Mouse (Mus musculus): ENCODE measurements around the gene Hip1r.

Gene Hip1r

GRCm38 (mm10) chr5:123973299-123974178, at the start of gene Hip1r:
TSS of gene Hip1r (plus strand) at chr5:123973628.
- in situ Hi-C loops (cut with MboI, MseI), result no loop called here

DNA sequence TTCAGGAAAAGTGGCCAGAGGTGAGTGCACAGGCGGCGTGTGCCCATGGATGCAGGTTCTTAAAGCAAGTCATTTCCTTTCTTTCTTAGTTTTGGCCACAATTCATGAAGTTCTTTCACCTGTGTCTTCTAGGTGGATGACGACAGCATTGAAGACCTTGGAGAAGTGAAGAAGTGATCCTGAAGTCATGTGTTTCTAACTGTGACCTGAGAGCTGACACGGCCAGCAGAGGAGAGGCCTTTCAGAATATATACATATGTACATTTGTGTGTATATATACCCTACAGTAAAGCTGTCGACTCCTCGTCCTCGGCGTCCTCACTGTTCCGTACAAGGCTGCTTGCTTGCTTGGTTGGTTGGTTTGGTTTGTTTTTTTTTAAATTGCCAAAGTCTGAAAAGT, 46.3 kb upstream of the Hip1r start, which contains the start of gene Gm43518:
Gene Gm43518, plus strand, starts transcription at position 301 of the 400 bp plus-strand sequence.
- in situ Hi-C loops (cut with MboI, MseI), result no loop called here

DNA sequence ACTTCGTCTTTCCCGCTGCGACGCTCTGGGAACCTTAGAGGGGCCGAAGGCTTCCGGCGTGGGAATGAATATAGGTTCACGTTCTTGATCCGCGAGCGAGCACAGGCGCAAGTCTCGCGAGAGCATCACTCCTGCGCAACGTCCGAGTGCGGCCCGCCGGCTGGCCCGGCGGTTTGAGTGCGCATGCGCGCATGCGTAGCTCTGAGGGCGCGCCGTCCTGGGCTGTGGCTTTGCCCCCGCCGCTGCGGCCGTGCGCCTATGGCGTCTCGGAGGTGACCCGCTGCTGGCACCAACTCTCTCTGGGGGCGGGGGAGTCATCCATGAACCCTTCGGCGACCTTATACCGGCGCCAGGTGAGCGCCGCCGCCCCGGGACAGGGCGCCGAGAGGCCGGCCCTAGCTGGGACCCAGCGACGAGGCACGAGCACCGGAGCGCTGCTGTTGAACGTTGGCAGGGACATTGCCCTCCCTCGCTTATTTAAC, 42.9 kb upstream of the Hip1r start, which contains the start of gene Ccdc62:
Gene Ccdc62, plus strand, starts transcription at position 172 of the 482 bp plus-strand sequence.
- in situ Hi-C loops (cut with MboI, MseI), result no loop called here

- in situ Hi-C loops (cut with MboI, MseI), result no loop called here
Observed at GRCm38 (mm10) chr5:123931131-123931530, 42.3 kb upstream of the Hip1r start.

- in situ Hi-C loops (cut with MboI, MseI), result no loop called here
Observed at GRCm38 (mm10) chr5:123932927-123933326, 40.5 kb upstream of the Hip1r start.

- in situ Hi-C loops (cut with MboI, MseI), result no loop called here
Observed at GRCm38 (mm10) chr5:123933556-123933955, 39.9 kb upstream of the Hip1r start.

- in situ Hi-C loops (cut with MboI, MseI), result no loop called here
Observed at GRCm38 (mm10) chr5:123933957-123934591, 39.4 kb upstream of the Hip1r start.

- in situ Hi-C loops (cut with MboI, MseI), result no loop called here
Observed at GRCm38 (mm10) chr5:123935931-123936330, 37.5 kb upstream of the Hip1r start.

DNA sequence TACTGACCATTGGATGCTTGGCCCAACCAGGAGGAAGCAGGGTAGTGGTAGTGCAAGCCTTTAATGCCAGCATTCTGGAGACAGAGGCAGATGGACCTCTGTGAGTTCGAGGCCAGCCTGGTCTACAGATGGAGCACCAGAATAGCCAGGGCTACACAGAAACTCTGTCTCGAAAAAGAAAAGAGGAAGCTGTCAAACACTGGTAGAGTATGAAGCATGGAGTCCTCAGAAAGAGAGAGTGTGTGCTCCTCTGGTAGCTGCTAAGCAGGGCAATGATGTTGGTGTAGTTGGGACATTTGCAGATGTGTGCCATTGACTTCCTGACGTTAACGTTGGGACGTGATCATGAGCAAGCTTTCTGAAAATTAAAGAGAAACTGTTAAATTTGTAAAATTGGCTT, 34.9 kb upstream of the Hip1r start:
- in situ Hi-C loops (cut with MboI, MseI), result no loop called here

- in situ Hi-C loops (cut with MboI, MseI), result loop anchor here (5.0 to 10.0 kb wide), 2 partner anchors 48 to 146 kb away; no protein-coding TSS in a partner anchor
Observed at GRCm38 (mm10) chr5:123946546-123946945, 26.9 kb upstream of the Hip1r start.

DNA sequence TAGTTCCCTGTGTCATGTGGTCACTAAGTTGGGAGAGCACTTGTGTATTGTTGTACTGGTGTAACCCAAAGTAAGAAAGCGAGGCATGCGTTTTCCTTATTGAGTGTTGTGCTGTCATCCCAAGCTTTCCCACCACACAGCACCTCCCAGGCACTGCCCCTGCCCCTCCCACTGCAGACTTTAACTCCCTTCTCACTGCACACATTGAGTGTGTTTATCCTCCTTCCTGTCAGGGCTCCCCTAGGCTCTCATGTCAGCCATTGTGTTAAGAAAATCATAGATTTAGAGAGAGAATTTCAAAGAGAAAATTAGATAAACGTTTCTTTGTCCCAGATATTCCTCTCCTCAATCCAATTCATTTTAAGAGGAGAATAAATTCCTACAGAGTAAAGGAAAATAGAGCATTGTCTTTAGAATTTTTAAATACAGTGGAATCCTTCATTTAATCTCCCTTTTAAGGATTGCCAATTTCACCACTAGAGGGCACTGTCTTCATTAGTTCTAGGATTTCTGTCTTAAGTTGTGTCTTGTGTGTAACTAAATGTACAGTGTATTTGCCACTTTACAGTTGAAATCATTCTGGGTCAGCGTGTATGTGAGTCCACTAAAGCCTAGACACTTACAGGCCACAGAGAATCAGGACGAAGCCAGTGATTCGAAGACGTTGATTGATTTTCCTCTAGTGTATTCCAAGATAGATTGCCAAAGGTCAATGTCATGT, 26.2 kb upstream of the Hip1r start:
- in situ Hi-C loops (cut with MboI, MseI), result loop anchor here (5.0 to 10.0 kb wide), 2 partner anchors 48 to 145 kb away; no protein-coding TSS in a partner anchor

DNA sequence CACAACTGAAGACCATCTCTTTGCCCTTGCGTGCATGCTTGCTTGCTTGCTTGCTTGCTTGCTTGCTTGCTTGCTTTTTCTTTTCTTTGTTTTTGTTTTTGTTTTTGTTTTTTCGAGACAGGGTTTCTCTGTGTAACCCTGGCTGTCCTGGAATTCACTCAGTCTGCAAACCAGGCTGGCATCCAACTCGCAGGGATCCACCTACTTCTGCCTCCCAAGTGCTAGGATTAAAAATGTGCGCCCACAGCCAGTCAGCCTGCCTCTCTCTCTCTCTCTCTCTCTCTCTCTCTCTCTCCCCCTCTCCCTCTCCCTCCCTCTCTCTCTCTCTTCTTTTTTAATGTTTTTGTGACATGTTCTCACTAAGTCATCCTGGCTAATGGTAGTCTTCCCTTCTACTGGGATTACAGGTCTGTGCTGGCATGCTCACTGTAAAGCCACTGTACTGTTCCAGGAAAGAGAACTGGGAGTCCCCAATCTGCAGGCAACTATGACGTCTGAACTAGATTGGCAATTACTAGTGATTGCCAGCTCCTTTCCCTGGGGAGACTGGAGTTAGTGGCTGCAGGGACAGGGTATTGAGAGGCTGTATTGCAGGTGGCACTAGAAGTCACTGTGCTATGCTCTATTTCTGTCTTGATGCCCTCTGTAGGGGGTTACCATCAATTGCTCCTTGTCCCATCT, 20.9 kb upstream of the Hip1r start:
- in situ Hi-C loops (cut with MboI, MseI), result no loop called here

GRCm38 (mm10) chr5:123957213-123957612, 16.2 kb upstream of the Hip1r start:
- in situ Hi-C loops (cut with MboI, MseI), result no loop called here

DNA sequence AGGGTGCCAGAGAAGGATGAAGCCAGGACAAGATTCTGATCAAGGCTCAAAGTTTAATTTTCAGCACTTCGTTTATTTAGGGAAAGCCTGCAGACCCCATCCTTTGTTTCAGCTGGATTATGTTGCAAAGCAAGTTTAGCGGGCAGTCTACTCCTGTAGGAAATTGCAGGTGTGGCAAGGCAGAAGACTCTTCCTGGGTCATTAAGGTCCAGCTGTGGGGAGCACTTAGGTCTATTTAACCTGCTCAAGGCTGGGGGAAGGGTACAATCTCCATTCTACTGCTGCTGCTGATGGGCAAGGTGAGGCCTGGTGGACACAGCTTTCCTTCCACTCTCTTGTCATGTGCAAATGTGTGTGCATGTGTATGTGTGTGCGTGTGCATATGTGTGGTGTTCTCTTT, 14.4 kb upstream of the Hip1r start:
- in situ Hi-C loops (cut with MboI, MseI), result no loop called here

- in situ Hi-C loops (cut with MboI, MseI), result no loop called here
Observed at GRCm38 (mm10) chr5:123960129-123960528, 13.3 kb upstream of the Hip1r start.

- in situ Hi-C loops (cut with MboI, MseI), result no loop called here
Observed at GRCm38 (mm10) chr5:123961046-123961445, 12.4 kb upstream of the Hip1r start.

DNA sequence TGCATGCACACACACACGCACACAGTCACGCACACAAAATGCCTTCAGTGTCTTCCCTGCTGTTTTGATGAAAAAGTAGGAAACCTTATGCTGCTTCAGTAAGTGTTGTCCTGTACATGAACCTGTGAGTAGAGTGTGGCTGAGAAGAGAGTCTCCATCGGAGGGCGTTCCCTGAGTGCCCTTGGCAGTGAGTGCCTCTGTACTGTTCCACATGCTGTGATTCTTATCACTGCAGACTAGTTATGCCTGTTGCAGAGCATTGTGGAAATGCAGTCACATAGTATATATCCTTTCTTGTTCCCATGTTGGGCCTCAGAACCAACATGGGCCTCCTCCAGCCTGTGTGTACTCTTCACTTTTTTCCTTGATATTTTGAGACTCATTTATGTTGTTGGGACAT, 9.2 kb upstream of the Hip1r start:
- in situ Hi-C loops (cut with MboI, MseI), result no loop called here

DNA sequence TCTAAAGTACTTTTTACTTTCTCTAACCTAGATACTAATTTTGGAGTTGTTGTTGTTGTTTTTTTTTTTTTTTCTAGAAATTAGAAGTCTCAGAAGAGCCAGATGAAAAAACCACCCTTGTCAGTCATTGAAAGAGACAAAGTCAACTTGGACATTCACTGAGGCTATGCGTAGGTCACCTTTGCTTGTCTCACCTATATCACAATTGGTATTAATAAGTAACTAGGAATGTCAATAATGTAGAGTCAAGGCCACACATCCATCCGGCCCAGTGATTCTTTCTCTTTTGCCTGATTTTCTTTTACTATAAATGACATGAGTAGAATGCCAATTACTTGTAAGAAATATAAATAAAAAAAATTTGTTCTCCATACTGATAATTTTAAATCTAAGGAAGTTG, 6.7 kb upstream of the Hip1r start:
- in situ Hi-C loops (cut with MboI, MseI), result no loop called here

DNA sequence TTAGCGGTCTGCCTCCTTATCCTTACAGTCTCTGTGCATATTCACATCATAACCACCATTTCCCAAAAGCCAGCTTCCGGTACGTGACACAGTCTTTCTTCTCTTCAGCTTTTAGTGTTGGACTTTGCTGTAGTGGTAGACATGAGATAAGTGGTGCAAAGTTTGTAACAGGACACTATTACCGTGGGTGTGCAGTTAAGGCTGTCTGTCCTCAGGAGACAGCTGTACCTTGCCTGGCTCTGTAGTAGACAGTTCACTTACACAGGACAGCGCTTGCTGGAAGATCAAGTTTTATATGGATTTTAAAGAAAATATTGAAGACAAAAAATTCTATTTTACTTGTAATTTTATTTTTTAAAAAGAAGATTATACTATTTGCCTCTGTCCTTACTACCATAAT, 5.0 kb upstream of the Hip1r start:
- in situ Hi-C loops (cut with MboI, MseI), result no loop called here

- in situ Hi-C loops (cut with MboI, MseI), result no loop called here
Observed at GRCm38 (mm10) chr5:123969216-123969615, 4.2 kb upstream of the Hip1r start.

- in situ Hi-C loops (cut with MboI, MseI), result no loop called here
Observed at GRCm38 (mm10) chr5:123970576-123970975, 2.9 kb upstream of the Hip1r start.
